Mouse (Mus musculus) small intestine, adult 2 months (tissue): Measurements from ENCODE around the gene Akap2.

Experiments
- CTCF ChIP-seq: fragments of 200-500 bp; IDR thresholded peaks from 2 replicates; pipeline ENCODE4 v1.5.1; 2012; ENCODE audit warnings: low read depth, mild to moderate bottlenecking, control low read depth, inconsistent platforms, low read length, moderate library complexity, mixed read lengths; ENCODE audit not compliant: insufficient replicate concordance, insufficient read length; ENCODE audit errors: extremely low read depth
- POLR2A ChIP-seq: fragments of 200-500 bp; IDR thresholded peaks from 2 replicates; pipeline ENCODE4 v1.6.1; 2012; ENCODE audit warnings: low read depth, mild to moderate bottlenecking, control low read depth, inconsistent platforms, low read length, moderate library complexity

GRCm38 (mm10) chr4:57743325-57743929 is 26.0 kb downstream of the Akap2 start:
- TF ChIP-seq POLR2A (no peak), CTCF (no peak)
